Mouse (Mus musculus): ENCODE measurements around the gene Gm3043. TPM values are rescaled to one million over a fixed set of nuclear protein-coding genes. Genes with fewer than 3 reads are reported as not detected.
"Not testable (repeated sequence)": the region's sequence is repeated elsewhere in the genome, so short reads cannot be mapped to it uniquely, and the experiment has no call there.

The Gm3043 gene
- total RNA-seq (2018; cell fraction: chromatin; rRNA removed), result not detected
- not detected for total RNA-seq (2018; cell fraction: cytosol; rRNA removed)
- total RNA-seq (2018; cell fraction: nucleus; rRNA removed), result not detected
- not detected in 3 replicates for polyA plus RNA-seq (2018)

DNA sequence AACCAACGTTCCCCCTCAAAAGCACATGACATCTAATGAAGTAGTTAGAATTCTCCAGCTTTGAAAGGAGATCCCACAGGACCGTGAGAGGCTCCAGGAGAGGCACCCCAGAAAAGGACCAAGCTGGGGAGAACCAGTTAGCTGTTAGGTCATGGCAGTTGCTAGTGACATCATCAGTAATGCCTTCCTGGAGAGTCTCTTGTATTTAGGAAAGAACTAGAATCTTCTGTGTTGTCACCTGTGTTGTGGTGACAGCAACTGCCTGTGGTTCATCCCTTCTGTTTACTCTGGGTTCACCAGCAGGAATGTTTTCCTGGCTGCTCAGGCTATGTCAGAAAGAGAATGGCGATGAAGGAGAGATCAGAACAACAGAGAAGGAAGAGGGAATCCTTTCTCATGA, at the start of gene Gm3043:
Gm3043 (plus strand) TSS at position 301 of the 400 bp plus-strand sequence.
- H3K79me2 ChIP-seq (ENCODE audit: inconsistent target); H3K4me3 ChIP-seq (ENCODE audit: inconsistent target); H3K36me3 ChIP-seq (ENCODE audit: inconsistent target); H3K27ac ChIP-seq: not testable (repeated sequence)
- WGBS (ENCODE audit: missing documents), result no CpG with 5 or more reads among the region's 3 CpGs

DNA sequence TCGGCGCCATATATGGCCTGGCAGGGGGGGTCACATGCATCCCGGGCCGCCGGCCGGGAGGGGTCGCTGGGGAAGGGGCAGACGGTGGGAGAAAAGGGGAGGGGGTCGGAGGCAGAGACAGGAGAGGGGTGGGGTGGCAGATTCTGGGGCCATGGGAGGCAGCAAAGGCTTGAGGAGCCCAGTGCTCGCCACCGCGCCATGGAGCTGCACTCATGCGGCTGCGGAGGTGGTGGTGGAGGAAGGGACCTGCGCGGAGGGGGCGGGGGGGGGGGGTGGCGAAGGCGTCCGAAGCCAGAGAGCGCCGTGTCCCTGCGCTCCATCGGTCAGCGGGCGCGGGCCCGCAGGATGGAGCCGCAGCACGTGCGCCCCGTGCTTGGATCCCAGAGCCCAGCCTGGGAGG, 36.9 kb upstream of the Gm3043 start, which contains the start of gene Gm3020:
Gm3020 (plus strand) TSS at position 301 of the 400 bp plus-strand sequence.
- not testable (repeated sequence) for H3K79me2 ChIP-seq (ENCODE audit: inconsistent target); H3K36me3 ChIP-seq (ENCODE audit: inconsistent target); H3K4me3 ChIP-seq (ENCODE audit: inconsistent target); H3K27ac ChIP-seq
- no CpG with 5 or more reads among the region's 32 CpGs for WGBS (ENCODE audit: missing documents)

Other genes starting within 250 kb of the Gm3043 start
- not detected in 3 replicates for gene Gm10408, start 239.4 kb upstream of the Gm3043 start, polyA plus RNA-seq (2018)
- gene Gm3012, start 54.3 kb upstream of the Gm3043 start, polyA plus RNA-seq (2018), result not detected in 3 replicates
- gene Gm3020, start 36.8 kb upstream of the Gm3043 start, polyA plus RNA-seq (2018), result not detected in 3 replicates
- not detected in 3 replicates for gene Gm3002, start 121.3 kb downstream of the Gm3043 start, polyA plus RNA-seq (2018)
- gene Gm3033, start 157.5 kb downstream of the Gm3043 start, polyA plus RNA-seq (2018), result not detected in 3 replicates
- gene Gm2916, start 195.4 kb downstream of the Gm3043 start, polyA plus RNA-seq (2018), result not detected in 3 replicates
- gene Gm3029, start 243.0 kb downstream of the Gm3043 start, polyA plus RNA-seq (2018), result not detected in 3 replicates